ENCODE assay signal across 8 mouse cellular contexts in genomic region chr17:43076801-43077493, GRCm38 (mm10).
DNase-seq lines count a peak whose midpoint lies in the region; ATAC-seq lines count a peak whose summit lies in the region.

No protein-coding gene starts in this region.

- H3K4me2 ChIP-seq in intestine, embryonic 14.5 days (ENCODE audit: low read length): peak overlapping the region; percentile 6

- DNase-seq in adrenal gland, postnatal 36 days: peak; percentile 5 to 44
- DNase-seq in embryo, embryonic 9.5 days (ENCODE audit: extremely low spot score): peak; percentile 69
- DNase-seq in gastrocnemius, postnatal 25 days: peak; percentile 79
- DNase-seq in intestine, embryonic 14.5 days (ENCODE audit: low spot score): peak; percentile 84
- DNase-seq in left cerebral cortex, postnatal 10 days (ENCODE audit: extremely low spot score in 1 of 2, low spot score in 2 of 2): peak; percentile 49 to 90
- peak; percentile 58 for DNase-seq in right cerebral cortex, postnatal 4 days
- no peak for DNase-seq in MN1 (ENCODE audit: low spot score)

- no peaks in the 10 kb centered on the region for H3K27me3 ChIP-seq in intestine, embryonic 14.5 days (replicated peaks; ENCODE audit: control insufficient read depth, insufficient read depth, low read length)

- WGBS in intestine, embryonic 14.5 days: 25% methylated on average over 18 of the region's 18 CpGs

- H3K36me3 ChIP-seq in intestine, embryonic 14.5 days (ENCODE audit: control insufficient read depth, insufficient read depth, low read length): no peaks in the 10 kb centered on the region

- no peak overlapping the region for H3K4me3 ChIP-seq in intestine, embryonic 14.5 days (ENCODE audit: low read depth, low read length)

- no peaks in the 10 kb centered on the region for H3K9me3 ChIP-seq in intestine, embryonic 14.5 days (ENCODE audit: control insufficient read depth, low read length)

- H3K4me1 ChIP-seq in intestine, embryonic 14.5 days (replicated peaks; ENCODE audit: control insufficient read depth, insufficient read depth, low read length): peaks cover 5% of the 10 kb centered on the region

- intact Hi-C loops in left cerebral cortex, postnatal 10 days (cut with DNase I): loop anchor here (5.0 kb wide), 1 partner anchor 60 kb away; the partner anchor contains the start of gene Tnfrsf21

- peak; percentile 91 for ATAC-seq in intestine, embryonic 14.5 days (replicated peaks; ENCODE audit: low FRiP score, low TSS enrichment, low read depth)
- ATAC-seq in megakaryocyte, adult 5-6 weeks (ENCODE audit: poor library complexity, severe bottlenecking): peak; percentile 63

- H3K9ac ChIP-seq in intestine, embryonic 14.5 days (ENCODE audit: low read length): no peak overlapping the region

- peak overlapping the region; percentile 12; the same call in 1 of the 2 replicates for H3K27ac ChIP-seq in intestine, embryonic 14.5 days (ENCODE audit: low read depth)
